Mouse (Mus musculus) spleen, adult 10 weeks (tissue): Measurements from ENCODE around the gene AI464131. TPM values are rescaled to one million over a fixed set of nuclear protein-coding genes. Genes with fewer than 3 reads are reported as not detected.

Source experiments
- polyA plus RNA-seq: library from polyadenylated mRNA; stranded (reverse); fragments of 350-450 nt; fragmentation: Illumina TruSeq; extraction: RNeasy Lipid Tissue Mini Kit (QIAGEN cat#74804); gene quantifications from one replicate; pipeline ENCODE4 v1.2.3, GENCODE M21; 2015; ENCODE audit warnings: low replicate concordance; ENCODE audit not compliant: insufficient read depth

Gene AI464131
- polyA plus RNA-seq, result 1.3 TPM

DNA sequence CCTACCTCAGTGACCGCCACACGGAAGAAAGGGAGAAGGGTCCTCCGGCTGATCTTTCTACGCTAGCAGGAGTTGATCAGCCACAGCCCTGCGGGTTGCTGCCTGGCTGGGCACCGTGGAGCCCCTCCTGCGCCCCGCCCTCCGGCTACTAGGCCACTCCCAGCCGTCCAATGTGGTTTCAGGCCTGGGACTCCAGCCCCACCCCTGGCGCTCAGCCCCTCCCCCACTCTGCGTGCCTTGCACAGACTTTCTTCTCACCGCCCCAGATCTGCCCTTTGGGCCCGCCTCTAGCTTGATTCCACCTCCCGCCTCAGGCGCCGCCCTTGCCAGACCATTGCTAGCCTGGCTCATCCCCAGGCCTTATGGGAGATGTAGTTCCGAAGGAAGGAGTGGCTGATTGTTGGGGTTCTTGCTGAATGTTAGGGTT, at the start of gene AI464131:
Gene AI464131, minus strand, starts transcription at position 91 of the 427 bp plus-strand sequence.

GRCm38 (mm10) chr4:41517233-41517632, 14.4 kb upstream of the AI464131 start, which contains the start of gene 1110017D15Rik:
Gene 1110017D15Rik (minus strand): TSS chr4:41517333.

GRCm38 (mm10) chr4:41464345-41465286, 38.3 kb downstream of the AI464131 start, which contains the start of the genes Kif24 and Nudt2:
Gene Kif24 (minus strand): TSS chr4:41464887.
Gene Nudt2 (plus strand): TSS chr4:41465151.

Other genes starting within 250 kb of the AI464131 start
- 28.3 TPM for gene Ubap2, start 227.9 kb downstream of the AI464131 start, polyA plus RNA-seq
- 92.7 TPM for gene Dcaf12, start 188.2 kb downstream of the AI464131 start, polyA plus RNA-seq
- gene Ubap1, start 154.1 kb downstream of the AI464131 start, polyA plus RNA-seq, result 58.5 TPM
- gene Kif24, start 38.2 kb downstream of the AI464131 start, polyA plus RNA-seq, result 3.5 TPM
- gene Nudt2, start 37.9 kb downstream of the AI464131 start, polyA plus RNA-seq, result 14.7 TPM
- gene 1110017D15Rik, start 14.3 kb upstream of the AI464131 start, polyA plus RNA-seq, result not detected
- gene Fam219a, start 66.5 kb upstream of the AI464131 start, polyA plus RNA-seq, result 13.6 TPM
- 0.66 TPM for gene Dnaic1, start 66.7 kb upstream of the AI464131 start, polyA plus RNA-seq
- gene Enho, start 137.2 kb upstream of the AI464131 start, polyA plus RNA-seq, result not detected
- gene Cntfr, start 194.0 kb upstream of the AI464131 start, polyA plus RNA-seq, result 1.3 TPM
- 67.0 TPM for gene Il11ra1, start 196.9 kb upstream of the AI464131 start, polyA plus RNA-seq
- 10.1 TPM for gene Rpp25l, start 210.5 kb upstream of the AI464131 start, polyA plus RNA-seq
- 27.5 TPM for gene Dctn3, start 220.1 kb upstream of the AI464131 start, polyA plus RNA-seq
- not detected for gene Arid3c, start 228.1 kb upstream of the AI464131 start, polyA plus RNA-seq